Mouse (Mus musculus): ENCODE data around the gene Clec4g. TPM values are rescaled to one million over a fixed set of nuclear protein-coding genes. Genes with fewer than 3 reads are reported as not detected.
A peak's percentile ranks its signal among the peaks of the same experiment; 100 is the strongest.

The Clec4g gene
- total and polyA plus RNA-seq, 2 experiments = 57.7 to 133 TPM

- TF ChIP-seq CTCF (IDR thresholded peaks at IDR 0.05; ENCODE audit: low read depth, low read length) (no peak), POLR2A (IDR thresholded peaks at IDR 0.05; ENCODE audit: extremely low read depth, insufficient read depth, low read length) (no peak)
- no peak overlapping the region for H3K9ac ChIP-seq (ENCODE audit: low read depth, low read length)
- H3K27ac ChIP-seq (replicated peaks; ENCODE audit: insufficient read depth, low read depth, low read length) = no peak overlapping the region
- H3K36me3 ChIP-seq (ENCODE audit: control insufficient read depth, insufficient read depth, low read length) = no peaks in the 10 kb centered on the region
- no peak overlapping the region for H3K4me3 ChIP-seq (ENCODE audit: insufficient read depth, low read depth, low read length)
- whole genome bisulfite sequencing = 48% methylated on average over 1 of the region's 1 CpGs
- H3K4me1 ChIP-seq (ENCODE audit: control insufficient read depth, insufficient read depth, low read length) = peaks cover 4% of the 10 kb centered on the region; the same call in 1 of the 2 replicates
- no peak for DNase-seq (ENCODE audit: extremely low read depth, low read depth, low spot score)
- no peaks in the 10 kb centered on the region for H3K79me2 ChIP-seq (ENCODE audit: control insufficient read depth, insufficient read depth, low read length)
- H3K27me3 ChIP-seq (ENCODE audit: control insufficient read depth, insufficient read depth, low read length) = no peaks in the 10 kb centered on the region
Observed at GRCm38 (mm10) chr8:3734084-3734483, 13.6 kb upstream of the Clec4g start.

- H3K4me1 ChIP-seq (ENCODE audit: control insufficient read depth, insufficient read depth, low read length) = 0 out of 2 replicates have a peak, but pooled peaks cover 3% of the 10 kb centered on the region
- H3K79me2 ChIP-seq (ENCODE audit: control insufficient read depth, insufficient read depth, low read length) = no peaks in the 10 kb centered on the region
- no peak for TF ChIP-seq CTCF (IDR thresholded peaks at IDR 0.05; ENCODE audit: low read depth, low read length)
- no peak for TF ChIP-seq POLR2A (IDR thresholded peaks at IDR 0.05; ENCODE audit: extremely low read depth, insufficient read depth, low read length)
- no peak overlapping the region for H3K27ac ChIP-seq (replicated peaks; ENCODE audit: insufficient read depth, low read depth, low read length)
- H3K4me3 ChIP-seq (ENCODE audit: insufficient read depth, low read depth, low read length) = peak overlapping the region; percentile 25; the same call in 1 of the 2 replicates
- 17% methylated on average over 1 of the region's 1 CpGs for WGBS
- no peaks in the 10 kb centered on the region for H3K27me3 ChIP-seq (ENCODE audit: control insufficient read depth, insufficient read depth, low read length)
- DNase-seq (ENCODE audit: extremely low read depth, low read depth, low spot score) = no peak
- H3K9ac ChIP-seq (ENCODE audit: low read depth, low read length) = no peak overlapping the region
- H3K36me3 ChIP-seq (ENCODE audit: control insufficient read depth, insufficient read depth, low read length) = peaks cover 1% of the 10 kb centered on the region; the same call in 1 of the 2 replicates
Observed at GRCm38 (mm10) chr8:3721041-3721440, 590 bp upstream of the Clec4g start.

- Histone ChIP-seq H3K36me3 (ENCODE audit: control insufficient read depth, insufficient read depth, low read length) (peaks cover 6% of the 10 kb centered on the region; the same call in 1 of the 2 replicates), H3K4me1 (ENCODE audit: control insufficient read depth, insufficient read depth, low read length) (0 out of 2 replicates have a peak, but pooled peaks cover 3% of the 10 kb centered on the region), H3K79me2 (ENCODE audit: control insufficient read depth, insufficient read depth, low read length) (no peaks in the 10 kb centered on the region), H3K27me3 (ENCODE audit: control insufficient read depth, insufficient read depth, low read length) (no peaks in the 10 kb centered on the region), H3K4me3 (ENCODE audit: insufficient read depth, low read depth, low read length) (peak overlapping the region; percentile 37), H3K27ac (replicated peaks; ENCODE audit: insufficient read depth, low read depth, low read length) (peak overlapping the region; percentile 68), H3K9ac (ENCODE audit: low read depth, low read length) (peak overlapping the region; percentile 40; the same call in 1 of the 2 replicates)
- 0 out of 2 replicates have a peak, but pooled peaks have one; percentile 11 for TF ChIP-seq POLR2A (IDR thresholded peaks at IDR 0.05; ENCODE audit: extremely low read depth, insufficient read depth, low read length)
- TF ChIP-seq CTCF (IDR thresholded peaks at IDR 0.05; ENCODE audit: low read depth, low read length) = peak; percentile 99
- WGBS = 15% methylated on average over 14 of the region's 14 CpGs
- DNase-seq (ENCODE audit: extremely low read depth, low read depth, low spot score) = peak; percentile 29
Observed at GRCm38 (mm10) chr8:3718559-3718958, 1.9 kb downstream of the Clec4g start.

- peak overlapping the region; percentile 68 for H3K27ac ChIP-seq (replicated peaks; ENCODE audit: insufficient read depth, low read depth, low read length)
- no peaks in the 10 kb centered on the region for H3K27me3 ChIP-seq (ENCODE audit: control insufficient read depth, insufficient read depth, low read length)
- peak; percentile 36 for DNase-seq (ENCODE audit: extremely low read depth, low read depth, low spot score)
- no peak for TF ChIP-seq CTCF (IDR thresholded peaks at IDR 0.05; ENCODE audit: low read depth, low read length)
- no peak for TF ChIP-seq POLR2A (IDR thresholded peaks at IDR 0.05; ENCODE audit: extremely low read depth, insufficient read depth, low read length)
- H3K79me2 ChIP-seq (ENCODE audit: control insufficient read depth, insufficient read depth, low read length) = no peaks in the 10 kb centered on the region
- 62% methylated on average over 12 of the region's 12 CpGs for WGBS
- H3K9ac ChIP-seq (ENCODE audit: low read depth, low read length) = peak overlapping the region; percentile 22
- peaks cover 6% of the 10 kb centered on the region; the same call in 1 of the 2 replicates for H3K36me3 ChIP-seq (ENCODE audit: control insufficient read depth, insufficient read depth, low read length)
- no peak overlapping the region for H3K4me3 ChIP-seq (ENCODE audit: insufficient read depth, low read depth, low read length)
- 0 out of 2 replicates have a peak, but pooled peaks cover 3% of the 10 kb centered on the region for H3K4me1 ChIP-seq (ENCODE audit: control insufficient read depth, insufficient read depth, low read length)
Observed at GRCm38 (mm10) chr8:3717321-3717954, 3.0 kb downstream of the Clec4g start.

GRCm38 (mm10) chr8:3711646-3712045 lies 8.8 kb downstream of the Clec4g start:
- WGBS = 65% methylated on average over 2 of the region's 2 CpGs
- Histone ChIP-seq H3K79me2 (ENCODE audit: control insufficient read depth, insufficient read depth, low read length) (no peaks in the 10 kb centered on the region), H3K27me3 (ENCODE audit: control insufficient read depth, insufficient read depth, low read length) (no peaks in the 10 kb centered on the region), H3K36me3 (ENCODE audit: control insufficient read depth, insufficient read depth, low read length) (peaks cover 6% of the 10 kb centered on the region; the same call in 1 of the 2 replicates), H3K9ac (ENCODE audit: low read depth, low read length) (no peak overlapping the region), H3K4me1 (ENCODE audit: control insufficient read depth, insufficient read depth, low read length) (peaks cover 6% of the 10 kb centered on the region; the same call in 1 of the 2 replicates), H3K27ac (replicated peaks; ENCODE audit: insufficient read depth, low read depth, low read length) (peak overlapping the region; percentile 88), H3K4me3 (ENCODE audit: insufficient read depth, low read depth, low read length) (no peak overlapping the region)
- peak; percentile 33 for DNase-seq (ENCODE audit: extremely low read depth, low read depth, low spot score)
- TF ChIP-seq CTCF (IDR thresholded peaks at IDR 0.05; ENCODE audit: low read depth, low read length) (no peak), POLR2A (IDR thresholded peaks at IDR 0.05; ENCODE audit: extremely low read depth, insufficient read depth, low read length) (no peak)

- Histone ChIP-seq H3K4me3 (ENCODE audit: insufficient read depth, low read depth, low read length) (no peak overlapping the region), H3K79me2 (ENCODE audit: control insufficient read depth, insufficient read depth, low read length) (no peaks in the 10 kb centered on the region), H3K27me3 (ENCODE audit: control insufficient read depth, insufficient read depth, low read length) (no peaks in the 10 kb centered on the region), H3K36me3 (ENCODE audit: control insufficient read depth, insufficient read depth, low read length) (peaks cover under 1% of the 10 kb centered on the region; the same call in 1 of the 2 replicates), H3K4me1 (ENCODE audit: control insufficient read depth, insufficient read depth, low read length) (peaks cover 3% of the 10 kb centered on the region; the same call in 1 of the 2 replicates), H3K9ac (ENCODE audit: low read depth, low read length) (no peak overlapping the region), H3K27ac (replicated peaks; ENCODE audit: insufficient read depth, low read depth, low read length) (peak overlapping the region; percentile 36; the same call in 1 of the 2 replicates)
- WGBS = 83% methylated on average over 3 of the region's 3 CpGs
- TF ChIP-seq CTCF (IDR thresholded peaks at IDR 0.05; ENCODE audit: low read depth, low read length) = no peak
- no peak for TF ChIP-seq POLR2A (IDR thresholded peaks at IDR 0.05; ENCODE audit: extremely low read depth, insufficient read depth, low read length)
- DNase-seq (ENCODE audit: extremely low read depth, low read depth, low spot score) = no peak
Observed at GRCm38 (mm10) chr8:3710312-3710711, 10.1 kb downstream of the Clec4g start.

Measured in liver, adult 2 months (tissue).